13 mouse cellular contexts compared by ENCODE assay signal in genomic region chr11:35919383-35919782, GRCm38 (mm10).
DNase-seq lines count a peak whose midpoint lies in the region; ATAC-seq and TF ChIP-seq lines count a peak whose summit lies in the region.
"Had no signal": no experiment of that assay in that cellular context is flagged by ENCODE, and none has a peak within 500 bp of the region (broad histone marks: within the 10 kb centered on the region; RNA-seq: fewer than 3 reads in every experiment).

No protein-coding gene starts in this region.

- H3K4me2 ChIP-seq in lung, postnatal 0 days (replicated peaks; ENCODE audit: low read depth, low read length): no peak overlapping the region
- no peak overlapping the region for H3K4me2 ChIP-seq in forebrain, embryonic 15.5 days (replicated peaks)
- H3K4me2 ChIP-seq in stomach, postnatal 0 days (replicated peaks; ENCODE audit: low read depth): no peak overlapping the region
- no peak overlapping the region for H3K4me2 ChIP-seq in intestine, postnatal 0 days (replicated peaks; ENCODE audit: low read depth)
- H3K4me2 ChIP-seq: heart, embryonic 13.5 days; limb, embryonic 13.5 days had no signal

- peak; percentile 11 for DNase-seq in kidney, adult 18-20 months
- no peak for DNase-seq in kidney, postnatal 4 days
- DNase-seq in lung, postnatal 0 days (ENCODE audit: low spot score): no peak
- no peak for DNase-seq in lung, postnatal 10 days
- DNase-seq in stomach, postnatal 0 days (ENCODE audit: low spot score): no peak
- DNase-seq: cerebellum, adult 9-10 months; retina, postnatal 1 day; thymus, adult 2 months had no signal

- H3K36me3 ChIP-seq in lung, postnatal 0 days (ENCODE audit: insufficient read depth, low read length): no peaks in the 10 kb centered on the region
- H3K36me3 ChIP-seq in forebrain, embryonic 15.5 days: no peaks in the 10 kb centered on the region
- H3K36me3 ChIP-seq in stomach, postnatal 0 days (ENCODE audit: control insufficient read depth, insufficient read depth, low read length): no peaks in the 10 kb centered on the region
- H3K36me3 ChIP-seq in intestine, postnatal 0 days (ENCODE audit: control insufficient read depth, insufficient read depth): no peaks in the 10 kb centered on the region
- H3K36me3 ChIP-seq: heart, embryonic 13.5 days; limb, embryonic 13.5 days had no signal

- no peak overlapping the region for H3K9ac ChIP-seq in lung, postnatal 0 days (replicated peaks; ENCODE audit: low read depth)
- no peak overlapping the region for H3K9ac ChIP-seq in forebrain, embryonic 15.5 days (replicated peaks)
- H3K9ac ChIP-seq in stomach, postnatal 0 days (ENCODE audit: low read length): no peak overlapping the region
- no peak overlapping the region for H3K9ac ChIP-seq in intestine, postnatal 0 days (ENCODE audit: low read depth, low read length)
- H3K9ac ChIP-seq: heart, embryonic 13.5 days; limb, embryonic 13.5 days had no signal

- ATAC-seq in lung, postnatal 0 days: no peak
- ATAC-seq in forebrain, embryonic 15.5 days (replicated peaks): peak; percentile 26; the same call in 1 of the 2 replicates
- ATAC-seq in stomach, postnatal 0 days (ENCODE audit: low FRiP score, low TSS enrichment): no peak
- no peak for ATAC-seq in intestine, postnatal 0 days
- ATAC-seq: CD4-positive, CD25-positive, alpha-beta regulatory T cell, adult 4 months had no signal

- peak overlapping the region; percentile 74 for H3K27ac ChIP-seq in lung, postnatal 0 days (ENCODE audit: low read length)
- peak overlapping the region; percentile 80 for H3K27ac ChIP-seq in forebrain, embryonic 15.5 days (replicated peaks)
- peak overlapping the region; percentile 63 for H3K27ac ChIP-seq in stomach, postnatal 0 days (replicated peaks)
- no peak overlapping the region for H3K27ac ChIP-seq in intestine, postnatal 0 days (ENCODE audit: low read depth, low read length)
- H3K27ac ChIP-seq: heart, embryonic 13.5 days; limb, embryonic 13.5 days had no signal

- WGBS in lung, postnatal 0 days: 38% methylated on average over 2 of the region's 2 CpGs
- WGBS in forebrain, embryonic 15.5 days: 22% methylated on average over 2 of the region's 2 CpGs
- WGBS in stomach, postnatal 0 days: 59% methylated on average over 2 of the region's 2 CpGs
- 72% methylated on average over 2 of the region's 2 CpGs for WGBS in intestine, postnatal 0 days

- no peak for TF ChIP-seq EP300 in lung, postnatal 0 days (IDR thresholded peaks at IDR 0.05)
- TF ChIP-seq EP300 in stomach, postnatal 0 days (optimal IDR thresholded peaks at IDR 0.05): no peak

- TF ChIP-seq CTCF in lung, postnatal 0 days (IDR thresholded peaks at IDR 0.05): no peak
- no peak for TF ChIP-seq CTCF in stomach, postnatal 0 days (IDR thresholded peaks at IDR 0.05; ENCODE audit: low read depth)
- no peak for TF ChIP-seq CTCF in intestine, postnatal 0 days (IDR thresholded peaks at IDR 0.05; ENCODE audit: low read depth)

- no peaks in the 10 kb centered on the region for H3K27me3 ChIP-seq in lung, postnatal 0 days (replicated peaks; ENCODE audit: insufficient read depth, low read length)
- H3K27me3 ChIP-seq in forebrain, embryonic 15.5 days: no peaks in the 10 kb centered on the region
- no peaks in the 10 kb centered on the region for H3K27me3 ChIP-seq in stomach, postnatal 0 days (ENCODE audit: control insufficient read depth, insufficient read depth, low read length)
- H3K27me3 ChIP-seq in intestine, postnatal 0 days (replicated peaks; ENCODE audit: control insufficient read depth, insufficient read depth, low read length): no peaks in the 10 kb centered on the region
- H3K27me3 ChIP-seq: limb, embryonic 13.5 days had no signal

- peaks cover 11% of the 10 kb centered on the region for H3K4me1 ChIP-seq in lung, postnatal 0 days (ENCODE audit: insufficient read depth, low read depth, low read length)
- peaks cover 69% of the 10 kb centered on the region for H3K4me1 ChIP-seq in forebrain, embryonic 15.5 days
- H3K4me1 ChIP-seq in stomach, postnatal 0 days (replicated peaks; ENCODE audit: control insufficient read depth, insufficient read depth): 0 out of 2 replicates have a peak, but pooled peaks cover 2% of the 10 kb centered on the region
- H3K4me1 ChIP-seq in intestine, postnatal 0 days (replicated peaks; ENCODE audit: control insufficient read depth, insufficient read depth, low read length): peaks cover 13% of the 10 kb centered on the region

- H3K4me3 ChIP-seq in lung, postnatal 0 days (ENCODE audit: low read depth, low read length): no peak overlapping the region
- H3K4me3 ChIP-seq in forebrain, embryonic 15.5 days: no peak overlapping the region
- no peak overlapping the region for H3K4me3 ChIP-seq in stomach, postnatal 0 days (ENCODE audit: low read depth, low read length)
- H3K4me3 ChIP-seq in intestine, postnatal 0 days (ENCODE audit: low read depth, low read length): no peak overlapping the region
- H3K4me3 ChIP-seq: heart, embryonic 13.5 days; limb, embryonic 13.5 days had no signal

- H3K9me3 ChIP-seq in lung, postnatal 0 days (ENCODE audit: low read length): no peaks in the 10 kb centered on the region
- H3K9me3 ChIP-seq in forebrain, embryonic 15.5 days: no peaks in the 10 kb centered on the region
- no peaks in the 10 kb centered on the region for H3K9me3 ChIP-seq in stomach, postnatal 0 days (ENCODE audit: control insufficient read depth, low read length)
- H3K9me3 ChIP-seq in intestine, postnatal 0 days (ENCODE audit: control insufficient read depth): no peaks in the 10 kb centered on the region
- H3K9me3 ChIP-seq: heart, embryonic 13.5 days; limb, embryonic 13.5 days had no signal
